Mouse (Mus musculus): ENCODE results near the gene Naa15. TPM values are rescaled to one million over a fixed set of nuclear protein-coding genes. Genes with fewer than 3 reads are reported as not detected.

Gene Naa15
- polyA plus RNA-seq, 1 experiment from 2014 or later: 45.9 TPM

DNA sequence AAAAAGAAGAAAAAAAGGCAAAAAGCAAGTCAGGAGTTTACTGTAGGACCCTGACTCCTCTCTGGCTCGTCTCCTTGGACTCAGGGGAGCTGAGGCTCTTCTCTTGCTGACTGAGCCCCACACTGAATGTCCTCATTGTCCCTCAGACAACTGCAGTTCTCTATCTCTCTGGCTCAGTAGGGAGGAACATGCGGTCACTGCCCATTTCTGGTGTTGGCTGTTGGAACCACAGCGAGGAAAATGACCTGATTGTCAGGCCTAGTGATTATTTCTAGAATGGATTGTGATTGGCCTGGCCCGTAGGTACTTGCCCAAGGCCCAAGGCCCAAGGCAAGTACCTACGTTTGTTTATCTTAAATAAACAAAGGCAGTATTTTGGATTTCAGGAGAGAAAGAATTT, 83.7 kb downstream of the Naa15 start:
- H3K4me3 ChIP-seq: no peak overlapping the region
- H3K36me3 ChIP-seq: peaks cover 6% of the 10 kb centered on the region
- ATAC-seq (ENCODE audit: low FRiP score, low read depth): no peak
- H3K27me3 ChIP-seq: no peaks in the 10 kb centered on the region
- no peak overlapping the region for H3K9ac ChIP-seq
- 85% methylated on average over 5 of the region's 5 CpGs for WGBS
- H3K9me3 ChIP-seq: no peaks in the 10 kb centered on the region
- no peak overlapping the region for H3K27ac ChIP-seq (replicated peaks)
- no peak overlapping the region for H3K4me2 ChIP-seq
- no peaks in the 10 kb centered on the region for H3K4me1 ChIP-seq (replicated peaks)

- peaks cover 4% of the 10 kb centered on the region; the same call in 1 of the 2 replicates for H3K4me1 ChIP-seq (replicated peaks)
- no peaks in the 10 kb centered on the region for H3K27me3 ChIP-seq
- H3K27ac ChIP-seq (replicated peaks): no peak overlapping the region
- H3K4me2 ChIP-seq: no peak overlapping the region
- ATAC-seq (ENCODE audit: low FRiP score, low read depth): no peak
- no peaks in the 10 kb centered on the region; the same call in 1 of the 2 replicates for H3K36me3 ChIP-seq
- no peaks in the 10 kb centered on the region for H3K9me3 ChIP-seq
- no peak overlapping the region for H3K4me3 ChIP-seq
- WGBS: 97% methylated on average over 4 of the region's 4 CpGs
- H3K9ac ChIP-seq: no peak overlapping the region
Measured at GRCm38 (mm10) chr3:51499876-51500275, 84.9 kb downstream of the Naa15 start.

DNA sequence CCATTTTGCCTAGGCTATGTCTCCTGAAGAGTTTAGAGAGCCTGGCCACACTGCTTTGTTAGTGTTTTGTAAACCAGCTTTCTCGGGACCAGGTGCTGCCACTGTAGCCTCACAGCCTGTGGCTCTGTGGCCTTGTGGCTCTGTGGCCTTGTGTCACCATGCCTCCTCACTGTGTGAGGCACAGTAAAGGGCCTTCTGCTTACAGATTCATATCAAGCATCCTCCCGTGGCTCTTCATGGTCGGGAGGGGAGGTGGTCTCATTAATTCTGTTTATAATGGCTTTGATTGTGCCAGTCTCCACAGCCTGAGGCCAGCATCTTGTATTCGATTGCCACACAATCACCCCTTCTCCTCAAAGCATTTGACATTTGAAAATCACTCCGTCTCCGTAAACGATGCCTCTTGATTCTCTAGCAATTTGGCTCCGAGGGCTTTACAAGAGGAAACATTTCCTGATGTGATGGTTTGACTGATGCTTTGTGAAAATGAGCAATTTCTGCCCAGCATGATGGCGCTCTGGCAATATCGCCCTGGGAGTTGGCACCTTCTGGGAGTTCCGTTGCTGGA, 89.5 kb downstream of the Naa15 start:
- no peak overlapping the region for H3K4me3 ChIP-seq
- peaks cover 4% of the 10 kb centered on the region; the same call in 1 of the 2 replicates for H3K4me1 ChIP-seq (replicated peaks)
- no peak overlapping the region for H3K4me2 ChIP-seq
- 35% methylated on average over 11 of the region's 11 CpGs for WGBS
- ATAC-seq (ENCODE audit: low FRiP score, low read depth): no peak
- no peak overlapping the region for H3K27ac ChIP-seq (replicated peaks)
- H3K27me3 ChIP-seq: no peaks in the 10 kb centered on the region
- no peak overlapping the region for H3K9ac ChIP-seq
- no peaks in the 10 kb centered on the region for H3K9me3 ChIP-seq
- no peaks in the 10 kb centered on the region for H3K36me3 ChIP-seq

GRCm38 (mm10) chr3:51505465-51505864, 90.5 kb downstream of the Naa15 start:
- no peak overlapping the region for H3K4me3 ChIP-seq
- H3K36me3 ChIP-seq: no peaks in the 10 kb centered on the region
- H3K27ac ChIP-seq (replicated peaks): no peak overlapping the region
- H3K4me2 ChIP-seq: no peak overlapping the region
- no peak for ATAC-seq (ENCODE audit: low FRiP score, low read depth)
- no peak overlapping the region for H3K9ac ChIP-seq
- 44% methylated on average over 19 of the region's 19 CpGs for WGBS
- no peaks in the 10 kb centered on the region for H3K9me3 ChIP-seq
- H3K27me3 ChIP-seq: no peaks in the 10 kb centered on the region
- peaks cover 4% of the 10 kb centered on the region; the same call in 1 of the 2 replicates for H3K4me1 ChIP-seq (replicated peaks)

GRCm38 (mm10) chr3:51510903-51511302, 96.0 kb downstream of the Naa15 start:
- WGBS: 22% methylated on average over 8 of the region's 8 CpGs
- peak; percentile 63 for ATAC-seq (ENCODE audit: low FRiP score, low read depth)
- Histone ChIP-seq H3K36me3 (no peaks in the 10 kb centered on the region), H3K4me1 (replicated peaks) (no peaks in the 10 kb centered on the region), H3K9me3 (no peaks in the 10 kb centered on the region), H3K4me3 (no peak overlapping the region), H3K27me3 (no peaks in the 10 kb centered on the region), H3K27ac (replicated peaks) (no peak overlapping the region), H3K9ac (no peak overlapping the region), H3K4me2 (peak overlapping the region; percentile 30; the same call in 1 of the 2 replicates)

DNA sequence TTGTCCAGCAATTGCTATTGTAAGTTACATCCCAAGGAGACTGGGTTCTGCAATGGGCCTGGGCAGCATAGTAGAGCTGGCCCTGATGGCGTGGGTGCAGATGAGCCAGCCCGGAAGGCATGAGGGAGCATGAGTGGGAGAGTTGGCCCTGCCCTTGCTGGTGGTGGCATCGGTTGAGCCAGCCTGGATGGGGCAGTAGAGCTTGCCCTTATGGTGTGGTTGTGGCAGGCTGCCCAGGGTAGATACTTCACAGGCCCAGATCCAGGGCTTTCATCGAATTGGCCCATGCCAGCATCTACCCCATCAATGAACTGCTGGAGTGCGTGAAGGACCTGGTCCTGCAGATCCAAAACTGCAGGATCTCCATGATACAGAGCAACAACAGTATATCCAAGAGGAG, 97.0 kb downstream of the Naa15 start:
- 95% methylated on average over 5 of the region's 5 CpGs for WGBS
- no peak overlapping the region for H3K4me3 ChIP-seq
- H3K4me1 ChIP-seq (replicated peaks): no peaks in the 10 kb centered on the region
- no peak overlapping the region for H3K4me2 ChIP-seq
- H3K27me3 ChIP-seq: no peaks in the 10 kb centered on the region
- no peak for ATAC-seq (ENCODE audit: low FRiP score, low read depth)
- no peaks in the 10 kb centered on the region for H3K36me3 ChIP-seq
- H3K9ac ChIP-seq: no peak overlapping the region
- no peaks in the 10 kb centered on the region for H3K9me3 ChIP-seq
- H3K27ac ChIP-seq (replicated peaks): no peak overlapping the region

GRCm38 (mm10) chr3:51517467-51517866, 102.5 kb downstream of the Naa15 start:
- Histone ChIP-seq H3K4me1 (replicated peaks) (no peaks in the 10 kb centered on the region), H3K9me3 (no peaks in the 10 kb centered on the region), H3K9ac (no peak overlapping the region), H3K27ac (replicated peaks) (no peak overlapping the region), H3K27me3 (no peaks in the 10 kb centered on the region), H3K4me3 (no peak overlapping the region), H3K36me3 (peaks cover 24% of the 10 kb centered on the region), H3K4me2 (no peak overlapping the region)
- WGBS: 86% methylated on average over 4 of the region's 4 CpGs
- ATAC-seq (ENCODE audit: low FRiP score, low read depth): no peak

DNA sequence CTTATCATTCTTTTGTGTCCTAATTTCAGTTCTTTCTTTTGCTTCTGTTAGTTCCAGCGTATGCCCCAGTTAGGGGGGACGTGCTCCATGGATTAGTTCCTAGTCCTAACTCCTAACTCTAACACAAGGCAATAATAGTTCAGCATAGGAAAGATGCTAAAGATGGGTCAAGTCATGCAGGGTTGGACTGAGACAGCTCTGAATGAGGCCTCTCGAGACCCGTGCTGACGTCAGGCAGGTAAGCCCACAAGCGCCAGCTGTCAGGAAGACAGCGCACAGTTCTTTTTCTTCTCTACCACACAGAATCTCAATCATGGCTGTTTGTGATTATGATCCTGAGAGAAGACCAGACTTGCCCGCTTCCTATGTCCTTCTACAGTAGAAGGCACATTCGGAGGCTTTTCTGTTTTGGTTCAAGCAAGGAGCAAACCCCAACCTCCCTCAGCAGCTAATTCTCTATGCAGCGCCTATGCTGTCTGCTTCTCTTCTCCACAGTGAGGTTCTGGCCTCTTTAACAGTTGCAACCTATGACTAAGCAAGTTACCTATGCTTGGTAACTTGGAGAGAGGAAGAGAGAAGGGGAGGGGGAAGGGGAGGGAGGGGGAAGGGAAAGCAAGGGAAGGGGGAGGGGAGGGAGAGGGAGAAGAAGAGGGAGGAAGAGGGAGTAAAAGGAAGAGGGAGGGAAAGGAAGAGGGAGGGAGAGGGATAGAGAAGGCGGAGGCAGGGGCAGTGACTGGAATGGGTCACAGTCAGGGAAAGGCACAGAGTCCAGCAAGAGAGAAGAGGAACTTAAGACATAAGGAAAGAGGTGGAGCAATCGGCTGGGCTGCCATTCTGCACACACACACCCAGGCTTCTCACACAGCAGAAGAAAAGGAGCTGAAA, 103.2 kb downstream of the Naa15 start:
- no peak overlapping the region for H3K4me2 ChIP-seq
- ATAC-seq (ENCODE audit: low FRiP score, low read depth): no peak
- H3K36me3 ChIP-seq: peaks cover 30% of the 10 kb centered on the region
- no peaks in the 10 kb centered on the region for H3K9me3 ChIP-seq
- 78% methylated on average over 12 of the region's 12 CpGs for WGBS
- no peak overlapping the region for H3K4me3 ChIP-seq
- H3K27me3 ChIP-seq: no peaks in the 10 kb centered on the region
- no peaks in the 10 kb centered on the region for H3K4me1 ChIP-seq (replicated peaks)
- H3K27ac ChIP-seq (replicated peaks): no peak overlapping the region
- H3K9ac ChIP-seq: no peak overlapping the region

GRCm38 (mm10) chr3:51518763-51519121, 103.8 kb downstream of the Naa15 start:
- no peak for ATAC-seq (ENCODE audit: low FRiP score, low read depth)
- WGBS: 65% methylated on average over 8 of the region's 8 CpGs

DNA sequence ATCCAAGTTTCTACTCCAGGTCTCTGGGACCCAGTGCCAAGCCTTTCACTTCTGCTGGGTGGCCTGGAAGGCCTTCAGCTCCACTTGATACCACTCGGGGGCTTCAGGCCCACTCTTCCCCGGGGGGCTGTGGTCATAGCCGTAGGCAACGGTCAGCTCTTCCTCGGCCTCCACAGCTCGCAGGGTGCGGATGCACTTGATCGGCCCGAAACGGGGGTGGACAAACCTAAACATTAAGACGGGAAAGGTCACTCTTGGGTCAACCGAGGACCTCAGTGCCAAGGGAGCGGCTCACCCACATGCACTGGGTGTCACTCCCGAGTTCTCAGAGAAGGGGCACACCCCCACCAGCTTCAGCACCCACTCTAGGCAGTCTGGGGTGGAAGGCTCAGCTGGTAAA, 106.3 kb downstream of the Naa15 start:
- Histone ChIP-seq H3K36me3 (peaks cover 56% of the 10 kb centered on the region), H3K27me3 (no peaks in the 10 kb centered on the region), H3K4me2 (no peak overlapping the region), H3K9ac (no peak overlapping the region), H3K9me3 (no peaks in the 10 kb centered on the region), H3K27ac (replicated peaks) (no peak overlapping the region), H3K4me1 (replicated peaks) (no peaks in the 10 kb centered on the region), H3K4me3 (no peak overlapping the region)
- ATAC-seq (ENCODE audit: low FRiP score, low read depth): no peak
- 96% methylated on average over 14 of the region's 14 CpGs for WGBS

More at GRCm38 (mm10) chr3:51518763-51519121, 103.8 kb downstream of the Naa15 start:
- Histone ChIP-seq H3K4me1 (replicated peaks) (no peaks in the 10 kb centered on the region), H3K9ac (no peak overlapping the region), H3K4me2 (no peak overlapping the region), H3K27me3 (no peaks in the 10 kb centered on the region), H3K27ac (replicated peaks) (no peak overlapping the region), H3K9me3 (no peaks in the 10 kb centered on the region), H3K4me3 (no peak overlapping the region), H3K36me3 (peaks cover 35% of the 10 kb centered on the region)

DNA sequence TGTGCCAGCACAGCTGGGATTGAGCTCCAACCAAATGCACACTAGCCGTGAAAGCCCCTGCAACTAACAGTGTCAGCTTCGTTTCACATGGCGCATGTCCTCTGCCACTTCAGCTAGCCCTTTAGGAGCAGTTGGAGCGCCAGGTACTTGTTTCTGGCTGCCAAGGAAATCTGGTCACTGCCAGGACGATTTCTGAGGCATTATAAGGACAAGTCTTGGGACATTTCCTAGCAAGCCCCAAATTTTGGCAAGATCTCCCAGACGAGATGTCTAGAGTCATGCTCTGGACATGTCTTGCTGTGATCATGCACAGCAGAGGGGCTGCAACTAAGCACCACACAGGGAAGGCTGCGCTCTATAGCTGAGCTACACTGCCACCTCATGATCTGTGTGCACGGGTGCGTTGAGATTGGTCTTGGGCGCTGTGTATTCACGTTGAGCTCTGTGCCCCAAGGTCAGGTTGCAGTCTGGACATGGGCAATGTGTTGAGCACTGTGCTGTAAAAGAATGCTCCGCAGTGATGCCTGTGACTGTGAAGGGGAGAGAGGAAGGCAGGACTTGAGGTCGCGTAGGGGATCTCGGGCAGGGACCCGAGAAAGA, 110.3 kb downstream of the Naa15 start:
- H3K27ac ChIP-seq (replicated peaks): no peak overlapping the region
- no peaks in the 10 kb centered on the region for H3K9me3 ChIP-seq
- H3K4me1 ChIP-seq (replicated peaks): no peaks in the 10 kb centered on the region
- H3K4me3 ChIP-seq: no peak overlapping the region
- peaks cover 76% of the 10 kb centered on the region for H3K36me3 ChIP-seq
- H3K27me3 ChIP-seq: no peaks in the 10 kb centered on the region
- ATAC-seq (ENCODE audit: low FRiP score, low read depth): no peak
- H3K4me2 ChIP-seq: no peak overlapping the region
- H3K9ac ChIP-seq: no peak overlapping the region
- 82% methylated on average over 16 of the region's 16 CpGs for WGBS
